Mouse (Mus musculus): ENCODE measurements around the gene Trappc3. TPM values are rescaled to one million over a fixed set of nuclear protein-coding genes. Genes with fewer than 3 reads are reported as not detected.
A peak's percentile ranks its signal among the peaks of the same experiment; 100 is the strongest.

Gene Trappc3
- polyA plus RNA-seq, 1 experiment from 2014 or later: 126 TPM

GRCm38 (mm10) chr4:126321854-126322511, 59.9 kb downstream of the Trappc3 start:
- H3K27me3 ChIP-seq: peaks cover 18% of the 10 kb centered on the region; the same call in 1 of the 2 replicates
- H3K4me3 ChIP-seq: peak overlapping the region; percentile 75
- no peak overlapping the region for H3K27ac ChIP-seq
- H3K36me3 ChIP-seq: peaks cover 26% of the 10 kb centered on the region
- ATAC-seq (ENCODE audit: low FRiP score, low read depth): no peak; the same call in 1 of the 2 replicates
- no peaks in the 10 kb centered on the region for H3K9me3 ChIP-seq
- peaks cover 38% of the 10 kb centered on the region for H3K4me1 ChIP-seq
- WGBS: 51% methylated on average over 28 of the region's 28 CpGs
- H3K4me2 ChIP-seq (replicated peaks): peak overlapping the region; percentile 84
- H3K9ac ChIP-seq: peak overlapping the region; percentile 40; the same call in 1 of the 2 replicates

DNA sequence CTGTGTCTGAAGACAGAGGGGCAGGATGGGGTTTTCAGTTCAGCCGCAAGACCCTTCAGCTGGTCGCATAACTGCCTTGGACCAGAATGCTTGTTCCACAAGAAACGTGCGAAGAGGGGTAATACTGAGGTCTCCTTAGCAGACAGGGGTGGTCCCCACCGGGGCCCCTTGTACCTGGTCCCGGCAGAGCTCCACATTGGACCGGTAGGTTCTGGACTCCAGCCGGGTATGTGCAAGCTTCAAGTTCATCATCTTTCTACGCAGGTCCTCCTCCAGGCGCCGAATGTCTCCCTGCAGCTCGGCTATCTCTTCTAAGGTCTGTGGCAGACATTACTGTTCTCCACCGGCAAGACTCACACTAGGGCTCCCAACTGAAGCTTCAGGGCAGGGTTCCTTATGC, 60.5 kb downstream of the Trappc3 start:
- Histone ChIP-seq H3K4me1 (peaks cover 38% of the 10 kb centered on the region), H3K4me2 (replicated peaks) (no peak overlapping the region)

GRCm38 (mm10) chr4:126324861-126325260, 62.7 kb downstream of the Trappc3 start:
- Histone ChIP-seq H3K4me1 (peaks cover 35% of the 10 kb centered on the region), H3K9ac (peak overlapping the region; percentile 57), H3K9me3 (no peaks in the 10 kb centered on the region), H3K27ac (peak overlapping the region; percentile 73), H3K36me3 (no peaks in the 10 kb centered on the region; the same call in 1 of the 2 replicates), H3K4me2 (replicated peaks) (peak overlapping the region; percentile 65), H3K4me3 (peak overlapping the region; percentile 32), H3K27me3 (peaks cover 18% of the 10 kb centered on the region; the same call in 1 of the 2 replicates)
- ATAC-seq (ENCODE audit: low FRiP score, low read depth): peak; percentile 30; the same call in 1 of the 2 replicates
- WGBS: 23% methylated on average over 13 of the region's 13 CpGs

More for the DNA sequence above, 60.5 kb downstream of the Trappc3 start:
- Histone ChIP-seq H3K9ac (no peak overlapping the region), H3K27ac (no peak overlapping the region), H3K9me3 (no peaks in the 10 kb centered on the region), H3K4me3 (no peak overlapping the region), H3K36me3 (peaks cover 19% of the 10 kb centered on the region), H3K27me3 (peaks cover 18% of the 10 kb centered on the region; the same call in 1 of the 2 replicates)
- ATAC-seq (ENCODE audit: low FRiP score, low read depth): no peak
- 94% methylated on average over 13 of the region's 13 CpGs for WGBS

GRCm38 (mm10) chr4:126325281-126325861, 63.2 kb downstream of the Trappc3 start, which contains the start of gene Tekt2:
Gene Tekt2, minus strand, starts transcription at chr4:126325688.
- H3K36me3 ChIP-seq: no peaks in the 10 kb centered on the region; the same call in 1 of the 2 replicates
- ATAC-seq (ENCODE audit: low FRiP score, low read depth): peak; percentile 37; the same call in 1 of the 2 replicates
- H3K4me1 ChIP-seq: peaks cover 30% of the 10 kb centered on the region
- peak within 1 kb of the TSS; percentile 32 for H3K4me3 ChIP-seq
- peaks cover 18% of the 10 kb centered on the region; the same call in 1 of the 2 replicates for H3K27me3 ChIP-seq
- WGBS: 5% methylated on average over 23 of the region's 23 CpGs
- H3K27ac ChIP-seq: peak within 1 kb of the TSS; percentile 73
- no peaks in the 10 kb centered on the region for H3K9me3 ChIP-seq
- peak within 1 kb of the TSS; percentile 57 for H3K9ac ChIP-seq
- H3K4me2 ChIP-seq (replicated peaks): peak within 1 kb of the TSS; percentile 65

Other genes with a start within 250 kb of the Trappc3 start
- 0.56 and 0.84 TPM in 2 replicates for gene Csf3r, start 237.8 kb upstream of the Trappc3 start, polyA plus RNA-seq (2015; fragmentation: Nextera tagmentation; extraction: Ambion mirVana)
- 153 and 158 TPM in 2 replicates for gene Mrps15, start 215.4 kb upstream of the Trappc3 start, polyA plus RNA-seq (2015; fragmentation: Nextera tagmentation; extraction: Ambion mirVana)
- gene Oscp1, start 203.8 kb upstream of the Trappc3 start, polyA plus RNA-seq (2015; fragmentation: Nextera tagmentation; extraction: Ambion mirVana): 17.2 and 19.4 TPM in 2 replicates
- gene Lsm10, start 165.7 kb upstream of the Trappc3 start, polyA plus RNA-seq (2015; fragmentation: Nextera tagmentation; extraction: Ambion mirVana): 44.7 and 46.3 TPM in 2 replicates
- 38.7 and 39.0 TPM in 2 replicates for gene Stk40, start 158.4 kb upstream of the Trappc3 start, polyA plus RNA-seq (2015; fragmentation: Nextera tagmentation; extraction: Ambion mirVana)
- gene Eva1b, start 114.6 kb upstream of the Trappc3 start, polyA plus RNA-seq (2015; fragmentation: Nextera tagmentation; extraction: Ambion mirVana): 74.5 and 77.5 TPM in 2 replicates
- gene Sh3d21, start 98.8 kb upstream of the Trappc3 start, polyA plus RNA-seq (2015; fragmentation: Nextera tagmentation; extraction: Ambion mirVana): 9.3 and 10.5 TPM in 2 replicates
- 251 and 256 TPM in 2 replicates for gene Thrap3, start 59.6 kb upstream of the Trappc3 start, polyA plus RNA-seq (2015; fragmentation: Nextera tagmentation; extraction: Ambion mirVana)
- 46.5 and 49.9 TPM in 2 replicates for gene Map7d1, start 6.0 kb upstream of the Trappc3 start, polyA plus RNA-seq (2015; fragmentation: Nextera tagmentation; extraction: Ambion mirVana)
- gene Col8a2, start 24.5 kb downstream of the Trappc3 start, polyA plus RNA-seq (2015; fragmentation: Nextera tagmentation; extraction: Ambion mirVana): 39.8 and 42.7 TPM in 2 replicates
- gene Adprhl2, start 59.4 kb downstream of the Trappc3 start, polyA plus RNA-seq (2015; fragmentation: Nextera tagmentation; extraction: Ambion mirVana): 88.6 and 91.5 TPM in 2 replicates
- 23.6 TPM in 2 replicates for gene Tekt2, start 63.4 kb downstream of the Trappc3 start, polyA plus RNA-seq (2015; fragmentation: Nextera tagmentation; extraction: Ambion mirVana)
- gene Ago3, start 167.2 kb downstream of the Trappc3 start, polyA plus RNA-seq (2015; fragmentation: Nextera tagmentation; extraction: Ambion mirVana): 17.6 and 22.5 TPM in 2 replicates
- gene Ago1, start 206.3 kb downstream of the Trappc3 start, polyA plus RNA-seq (2015; fragmentation: Nextera tagmentation; extraction: Ambion mirVana): 4.9 and 5.5 TPM in 2 replicates